Mouse (Mus musculus) heart, adult 2 months (tissue): ENCODE measurements around the gene Scn4b. TPM values are rescaled to one million over a fixed set of nuclear protein-coding genes. Genes with fewer than 3 reads are reported as not detected.

ENCODE experiments used
- DNase-seq, 2 experiments: peaks; one replicate each; pipeline ENCODE4 v3.0.0; 2021
- H3K27ac ChIP-seq: fragments of 200-600 bp; 2 replicates; pipeline ENCODE4 v1.8.1; 2022
- H3K27me3 ChIP-seq: fragments of 200-500 bp; 2 replicates; pipeline ENCODE4 v1.6.1; 2012; ENCODE audit warnings: mild to moderate bottlenecking, low read length, inconsistent platforms, mixed read lengths; ENCODE audit not compliant: control insufficient read depth, insufficient read depth
- H3K36me3 ChIP-seq: fragments of 200-500 bp; 2 replicates; pipeline ENCODE4 v1.6.1; 2012; ENCODE audit warnings: low read length, inconsistent platforms; ENCODE audit not compliant: control insufficient read depth, insufficient read depth
- H3K4me1 ChIP-seq: fragments of 200-500 bp; 2 replicates; pipeline ENCODE4 v1.6.1; 2011; ENCODE audit warnings: low read length; ENCODE audit not compliant: control insufficient read depth, insufficient read depth
- H3K4me3 ChIP-seq: fragments of 200-600 bp; 2 replicates; pipeline ENCODE4 v1.8.1; 2022
- H3K79me2 ChIP-seq: fragments of 200-500 bp; replicated peaks from 2 replicates; pipeline ENCODE4 v1.6.1; 2012; ENCODE audit warnings: mild to moderate bottlenecking, inconsistent platforms, low read length, moderate library complexity, mixed read lengths; ENCODE audit not compliant: control insufficient read depth, insufficient read depth
- H3K9ac ChIP-seq: fragments of 200-500 bp; 2 replicates; pipeline ENCODE4 v1.6.1; 2012; ENCODE audit warnings: low read depth, mild to moderate bottlenecking, control low read depth, inconsistent platforms, low read length, mixed read lengths
- CTCF ChIP-seq: fragments of 200-600 bp; IDR thresholded peaks from 2 replicates; pipeline ENCODE4 v1.8.1; 2022; ENCODE audit warnings: antibody characterized with exemption, mild to moderate bottlenecking, moderate library complexity
- EP300 ChIP-seq: fragments of 200-500 bp; IDR thresholded peaks from 2 replicates; pipeline ENCODE4 v1.6.1; 2011; ENCODE audit warnings: low read depth, low read length, control low read depth; ENCODE audit not compliant: insufficient read depth
- POLR2A ChIP-seq: fragments of 200-500 bp; IDR thresholded peaks from 2 replicates; pipeline ENCODE4 v1.6.1; 2011; ENCODE audit warnings: mild to moderate bottlenecking, low read depth, low read length, control low read depth; ENCODE audit not compliant: insufficient read depth
- WGBS: fragments of 180-500 bp; shearing (Covaris S2); methylation state at CpG from one replicate; pipeline ENCODE4 v1.1.7; 2018; 5-methylcytosine and 5-hydroxymethylcytosine counted together
- intact Hi-C: fragments of 180-260 bp; cut with DNase I; formaldehyde crosslinking; loops from one replicate; pipeline ENCODE4 v1.15.1; 2025
- polyA plus RNA-seq: library from polyadenylated mRNA; depleted of rRNA; stranded (reverse); fragments of >200 nt; gene quantifications from 2 replicates; pipeline ENCODE4 v1.2.3, GENCODE M21; 2012
- total RNA-seq, 2 experiments: library from RNA; stranded (reverse); gene quantifications; 2 replicates each; pipeline ENCODE4 v1.2.3; 2021

Gene Scn4b
- total and polyA plus RNA-seq, 3 experiments = 5.1 to 16.9 (median 14.2) TPM

DNA sequence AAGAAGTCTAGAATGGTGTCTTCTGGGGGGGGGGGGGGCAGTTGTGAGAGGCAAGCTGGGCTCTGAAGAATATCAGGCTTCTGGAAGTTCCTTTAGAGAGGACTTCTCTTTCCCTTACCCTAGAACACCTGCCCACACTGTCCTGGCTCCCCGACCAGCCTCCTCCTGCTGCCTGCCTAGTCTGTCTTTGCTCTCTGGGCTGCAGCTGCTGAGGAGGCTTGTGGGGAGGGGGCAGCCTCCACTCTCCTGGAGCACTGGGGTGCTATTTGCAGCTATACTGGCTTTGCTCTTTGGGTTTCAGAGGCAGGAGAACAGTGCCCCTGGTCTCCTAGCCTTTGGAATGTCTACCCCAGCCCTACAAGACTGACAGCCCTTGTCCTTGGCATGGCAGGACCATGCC lies 12.7 kb downstream of the Scn4b start:
- no peaks in the 10 kb centered on the region for H3K4me1 ChIP-seq
- H3K27ac ChIP-seq = no peak overlapping the region
- intact Hi-C loops = no loop called here
- no peaks in the 10 kb centered on the region for H3K36me3 ChIP-seq
- no peak overlapping the region for H3K9ac ChIP-seq
- H3K27me3 ChIP-seq = no peaks in the 10 kb centered on the region; the same call in 1 of the 2 replicates
- no peak overlapping the region for H3K4me3 ChIP-seq
- WGBS = 63% methylated on average over 1 of the region's 1 CpGs
- DNase-seq = no peak
- TF ChIP-seq EP300 (no peak), POLR2A (no peak), CTCF (no peak)
- H3K79me2 ChIP-seq = no peaks in the 10 kb centered on the region

DNA sequence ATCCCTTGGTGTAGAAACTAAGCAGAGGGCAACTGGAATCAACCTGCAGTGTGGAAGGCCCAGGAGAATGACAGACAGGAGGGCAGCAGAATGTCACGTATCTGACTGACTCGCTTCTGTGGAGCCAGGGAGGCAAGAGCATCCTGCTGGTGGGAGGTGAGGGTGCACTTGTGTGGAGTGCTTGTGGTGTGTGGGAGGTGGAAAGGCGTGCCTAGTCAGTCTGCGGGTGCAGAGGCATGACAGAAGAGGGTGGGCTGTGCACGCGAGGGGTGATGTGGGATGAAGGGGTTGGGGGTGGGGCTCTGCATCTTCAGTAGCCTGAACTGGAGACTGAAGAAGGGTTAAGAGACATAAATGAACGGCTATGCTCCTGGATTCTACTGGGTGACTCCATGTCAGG lies 15.2 kb downstream of the Scn4b start:
- no peaks in the 10 kb centered on the region for H3K4me1 ChIP-seq
- no peaks in the 10 kb centered on the region for H3K36me3 ChIP-seq
- H3K27me3 ChIP-seq = no peaks in the 10 kb centered on the region
- H3K27ac ChIP-seq = no peak overlapping the region
- 53% methylated on average over 7 of the region's 7 CpGs for WGBS
- no peak overlapping the region for H3K9ac ChIP-seq
- intact Hi-C loops = no loop called here
- no peak for DNase-seq
- TF ChIP-seq POLR2A (no peak), EP300 (no peak), CTCF (no peak)
- no peaks in the 10 kb centered on the region for H3K79me2 ChIP-seq
- H3K4me3 ChIP-seq = no peak overlapping the region

DNA sequence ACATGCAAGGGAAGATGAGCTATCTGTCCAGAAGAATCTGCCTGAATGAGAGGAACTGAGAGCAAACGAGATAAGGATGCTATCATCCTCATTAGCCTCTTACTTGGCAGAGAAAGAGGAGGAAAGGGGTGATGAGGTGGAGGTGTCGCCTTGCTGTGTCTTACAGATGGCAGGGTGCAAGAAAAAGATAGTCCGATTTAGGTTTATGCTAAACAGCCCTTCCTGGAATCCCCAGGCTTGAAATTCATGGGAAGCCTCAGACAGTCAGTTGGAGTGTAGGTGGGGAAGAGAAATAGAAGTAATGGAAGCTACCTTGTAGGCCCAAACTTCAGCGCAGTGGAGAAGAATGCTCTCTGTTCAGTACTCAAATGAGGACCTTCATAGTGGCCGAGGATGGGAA lies 29.7 kb downstream of the Scn4b start:
- Histone ChIP-seq H3K27ac (no peak overlapping the region), H3K9ac (no peak overlapping the region), H3K27me3 (no peaks in the 10 kb centered on the region), H3K79me2 (no peaks in the 10 kb centered on the region), H3K4me3 (no peak overlapping the region), H3K36me3 (no peaks in the 10 kb centered on the region), H3K4me1 (no peaks in the 10 kb centered on the region)
- intact Hi-C loops = no loop called here
- WGBS = 60% methylated on average over 5 of the region's 5 CpGs
- DNase-seq = no peak
- TF ChIP-seq POLR2A (no peak), CTCF (no peak)

DNA sequence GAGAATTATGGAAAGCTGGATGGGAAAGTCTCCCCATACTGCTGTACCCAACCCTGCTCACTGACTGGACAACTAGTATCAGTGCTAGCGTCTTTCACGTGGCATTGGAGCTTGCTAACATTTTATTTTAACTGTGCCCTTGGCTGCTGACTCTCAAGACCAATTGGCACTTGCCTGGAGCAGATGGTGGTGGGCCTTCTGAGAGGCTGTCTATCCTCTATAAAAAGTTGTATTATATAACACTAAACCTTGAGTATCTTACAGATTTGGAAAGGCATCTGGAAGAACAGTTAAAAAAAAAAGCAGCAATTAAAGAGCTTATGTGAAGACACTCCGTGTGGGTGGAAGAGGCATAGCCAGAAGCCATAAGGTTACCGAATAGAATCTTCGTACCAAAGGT lies 32.0 kb downstream of the Scn4b start:
- Histone ChIP-seq H3K4me3 (no peak overlapping the region), H3K27ac (no peak overlapping the region), H3K4me1 (no peaks in the 10 kb centered on the region), H3K79me2 (no peaks in the 10 kb centered on the region), H3K36me3 (no peaks in the 10 kb centered on the region), H3K9ac (no peak overlapping the region), H3K27me3 (no peaks in the 10 kb centered on the region)
- no peak for TF ChIP-seq EP300
- no peak for TF ChIP-seq POLR2A
- TF ChIP-seq CTCF = no peak
- 91% methylated on average over 5 of the region's 5 CpGs for WGBS
- intact Hi-C loops = no loop called here
- no peak for DNase-seq

DNA sequence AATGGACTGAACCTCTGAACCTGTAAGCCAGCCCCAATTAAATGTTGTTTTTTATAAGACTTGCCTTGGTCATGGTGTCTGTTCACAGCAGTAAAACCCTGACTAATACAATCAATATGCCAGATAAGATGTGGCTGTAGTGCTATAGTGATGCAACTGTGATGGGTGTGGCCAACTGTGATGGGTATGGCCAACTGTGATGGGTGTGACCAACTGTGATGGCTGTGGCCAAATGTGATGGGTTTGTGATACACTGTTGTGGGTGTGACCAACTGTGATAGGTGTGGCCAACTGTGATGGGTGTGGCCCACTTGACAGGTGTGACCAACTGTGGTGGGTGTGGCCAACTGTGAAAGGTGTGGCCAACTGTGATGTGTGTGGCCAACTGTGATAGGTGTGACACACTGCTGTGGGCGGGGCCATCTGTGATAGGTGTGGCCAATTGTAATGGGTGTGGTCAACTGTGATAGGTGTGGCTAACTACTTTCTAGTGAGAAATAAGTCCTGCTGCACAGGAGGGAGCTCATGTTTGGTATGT lies 32.9 kb downstream of the Scn4b start:
- H3K27ac ChIP-seq = no peak overlapping the region
- DNase-seq = no peak
- WGBS = 65% methylated on average over 1 of the region's 1 CpGs
- intact Hi-C loops = no loop called here
- no peaks in the 10 kb centered on the region for H3K36me3 ChIP-seq
- H3K79me2 ChIP-seq = no peaks in the 10 kb centered on the region
- no peaks in the 10 kb centered on the region for H3K4me1 ChIP-seq
- no peak for TF ChIP-seq EP300
- no peak overlapping the region for H3K4me3 ChIP-seq
- H3K9ac ChIP-seq = no peak overlapping the region
- H3K27me3 ChIP-seq = no peaks in the 10 kb centered on the region

DNA sequence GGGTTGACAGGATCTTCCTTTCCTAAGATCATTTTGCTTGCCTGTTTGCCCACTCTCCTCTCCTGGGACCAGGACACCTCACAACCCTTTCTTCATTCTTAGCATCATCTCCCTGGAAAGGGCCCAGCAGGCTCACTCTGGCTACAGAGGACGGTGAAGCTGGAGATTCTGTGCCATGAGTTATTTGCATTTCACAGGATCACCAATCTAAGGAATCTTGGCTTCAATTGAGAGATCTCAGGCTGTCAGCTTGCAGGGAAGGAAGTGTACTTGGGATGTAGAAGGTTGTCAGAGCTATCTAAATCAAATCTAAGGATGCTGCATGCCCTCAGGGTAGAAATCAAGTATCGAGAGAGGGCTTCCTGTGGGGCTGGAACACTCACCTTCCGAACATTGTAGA lies 35.3 kb downstream of the Scn4b start:
- intact Hi-C loops = no loop called here
- WGBS = 53% methylated on average over 3 of the region's 3 CpGs
- Histone ChIP-seq H3K27me3 (no peaks in the 10 kb centered on the region), H3K79me2 (no peaks in the 10 kb centered on the region), H3K27ac (no peak overlapping the region), H3K4me3 (no peak overlapping the region), H3K36me3 (no peaks in the 10 kb centered on the region), H3K4me1 (no peaks in the 10 kb centered on the region), H3K9ac (no peak overlapping the region)
- no peak for DNase-seq
- TF ChIP-seq CTCF (no peak), POLR2A (no peak), EP300 (no peak)

DNA sequence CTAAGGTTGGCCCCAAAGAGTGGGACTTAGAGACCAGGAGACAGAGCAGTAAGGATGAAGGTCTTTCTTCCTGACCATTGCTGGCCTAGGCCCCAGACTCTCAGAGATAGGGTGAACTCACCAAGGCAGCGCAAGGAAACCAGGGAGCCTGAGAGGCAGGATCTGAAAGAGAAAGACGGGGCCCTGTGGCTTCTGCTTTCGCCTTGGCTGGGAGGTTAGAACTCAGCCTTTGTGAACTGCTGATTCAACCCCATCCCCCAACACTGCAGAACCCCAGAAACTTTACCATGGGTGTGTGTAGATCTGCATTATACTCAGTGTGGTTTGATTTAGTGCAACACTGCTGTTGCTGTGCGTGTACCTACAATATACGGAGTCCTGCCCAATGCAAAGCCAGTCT lies 41.1 kb downstream of the Scn4b start:
- Histone ChIP-seq H3K27ac (no peak overlapping the region), H3K9ac (no peak overlapping the region), H3K36me3 (no peaks in the 10 kb centered on the region), H3K27me3 (no peaks in the 10 kb centered on the region), H3K4me3 (no peak overlapping the region), H3K4me1 (no peaks in the 10 kb centered on the region), H3K79me2 (no peaks in the 10 kb centered on the region)
- intact Hi-C loops = no loop called here
- no peak for DNase-seq
- TF ChIP-seq EP300 (no peak), POLR2A (no peak), CTCF (no peak)
- WGBS = 74% methylated on average over 5 of the region's 5 CpGs
